ENCODE assay signal across 15 mouse cellular contexts in the genomic region with DNA sequence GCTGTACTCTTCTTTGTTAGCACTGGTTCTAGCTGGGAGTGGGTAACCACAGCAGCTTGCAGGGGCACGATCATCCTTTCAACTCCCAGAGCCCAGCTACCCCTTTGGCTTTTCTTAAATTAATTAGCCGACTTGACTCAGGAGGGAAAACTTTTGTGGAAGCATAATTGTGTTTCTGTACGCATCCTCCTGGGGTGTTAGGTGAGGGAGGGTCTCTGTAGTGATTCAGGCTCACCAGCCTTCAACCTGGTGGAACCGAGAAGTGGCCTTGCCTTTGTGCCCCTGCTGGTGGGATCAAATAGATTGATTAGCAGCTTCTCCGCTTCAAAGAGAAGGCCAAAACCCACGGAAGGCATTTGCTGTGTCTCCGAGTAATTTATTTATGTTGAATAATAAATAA. TPM values are rescaled to one million over a fixed set of nuclear protein-coding genes. Genes with fewer than 3 reads are reported as not detected.
DNase-seq lines count a peak whose midpoint lies in the region; ATAC-seq lines count a peak whose summit lies in the region.
"Had no signal": no experiment of that assay in that cellular context is flagged by ENCODE, and none has a peak within 500 bp of the region (broad histone marks: within the 10 kb centered on the region; RNA-seq: fewer than 3 reads in every experiment).

No protein-coding gene starts in this region.

- peak overlapping the region; percentile 96 for H3K27ac ChIP-seq in hindbrain, embryonic 10.5 days
- no peak overlapping the region for H3K27ac ChIP-seq in hindbrain, embryonic 16.5 days (ENCODE audit: low read depth, low read length)
- no peak overlapping the region for H3K27ac ChIP-seq in embryonic facial prominence, embryonic 12.5 days
- peak overlapping the region; percentile 7; the same call in 1 of the 2 replicates for H3K27ac ChIP-seq in limb, embryonic 12.5 days
- no peak overlapping the region for H3K27ac ChIP-seq in neural tube, embryonic 14.5 days (ENCODE audit: low read depth, low read length)

- WGBS in hindbrain, embryonic 10.5 days, result 16% methylated on average over 7 of the region's 7 CpGs
- WGBS in hindbrain, embryonic 16.5 days, result 16% methylated on average over 7 of the region's 7 CpGs
- 28% methylated on average over 7 of the region's 7 CpGs for WGBS in embryonic facial prominence, embryonic 12.5 days
- WGBS in limb, embryonic 12.5 days, result 11% methylated on average over 7 of the region's 7 CpGs
- WGBS in neural tube, embryonic 14.5 days, result 6% methylated on average over 7 of the region's 7 CpGs

- H3K4me1 ChIP-seq in hindbrain, embryonic 10.5 days (replicated peaks), result peaks cover 71% of the 10 kb centered on the region
- peaks cover 46% of the 10 kb centered on the region for H3K4me1 ChIP-seq in hindbrain, embryonic 16.5 days (ENCODE audit: control insufficient read depth, insufficient read depth, low read depth, low read length)
- peaks cover 24% of the 10 kb centered on the region for H3K4me1 ChIP-seq in embryonic facial prominence, embryonic 12.5 days
- peaks cover 32% of the 10 kb centered on the region for H3K4me1 ChIP-seq in limb, embryonic 12.5 days (replicated peaks)
- peaks cover 36% of the 10 kb centered on the region for H3K4me1 ChIP-seq in neural tube, embryonic 14.5 days (ENCODE audit: control insufficient read depth, insufficient read depth, low read length)

- peaks cover 16% of the 10 kb centered on the region; the same call in 1 of the 2 replicates for H3K27me3 ChIP-seq in hindbrain, embryonic 10.5 days (ENCODE audit: insufficient read depth, poor library complexity, severe bottlenecking)
- H3K27me3 ChIP-seq in hindbrain, embryonic 16.5 days (replicated peaks; ENCODE audit: control insufficient read depth, insufficient read depth, low read length), result peaks cover 12% of the 10 kb centered on the region
- H3K27me3 ChIP-seq in embryonic facial prominence, embryonic 12.5 days, result peaks cover 2% of the 10 kb centered on the region; the same call in 1 of the 2 replicates
- peaks cover 45% of the 10 kb centered on the region for H3K27me3 ChIP-seq in limb, embryonic 12.5 days
- H3K27me3 ChIP-seq in neural tube, embryonic 14.5 days (ENCODE audit: control insufficient read depth, insufficient read depth, low read length), result peaks cover 5% of the 10 kb centered on the region

- peak; percentile 17 for DNase-seq in hindbrain, embryonic 10.5 days (ENCODE audit: low spot score)
- no peak for DNase-seq in ovary, adult 18-20 months (ENCODE audit: low spot score)
- no peak for DNase-seq in natural killer cell, adult 2 months (ENCODE audit: low spot score in 2 of 2)
- DNase-seq: adrenal gland, adult 2 months; cerebellum, postnatal 36 days; gastrocnemius, postnatal 36 days; kidney, adult 18-20 months; lung, adult 2 months; thymus, postnatal 36 days had no signal

- no peak overlapping the region for H3K9ac ChIP-seq in hindbrain, embryonic 16.5 days (ENCODE audit: low read depth, low read length)
- no peak overlapping the region for H3K9ac ChIP-seq in embryonic facial prominence, embryonic 12.5 days
- H3K9ac ChIP-seq in limb, embryonic 12.5 days (replicated peaks), result peak overlapping the region; percentile 93; the same call in 1 of the 2 replicates
- 0 out of 2 replicates have a peak overlapping the region, but pooled peaks have one; percentile 8 for H3K9ac ChIP-seq in neural tube, embryonic 14.5 days (replicated peaks; ENCODE audit: low read depth, low read length)

- H3K4me2 ChIP-seq in hindbrain, embryonic 16.5 days (ENCODE audit: low read length), result no peak overlapping the region
- peak overlapping the region; percentile 81 for H3K4me2 ChIP-seq in embryonic facial prominence, embryonic 12.5 days (replicated peaks)
- peak overlapping the region; percentile 84 for H3K4me2 ChIP-seq in limb, embryonic 12.5 days
- no peak overlapping the region for H3K4me2 ChIP-seq in neural tube, embryonic 14.5 days (ENCODE audit: low read depth, low read length)

- ATAC-seq in hindbrain, embryonic 16.5 days, result no peak
- ATAC-seq in embryonic facial prominence, embryonic 12.5 days (ENCODE audit: insufficient number of reproducible peaks, insufficient read depth, low FRiP score, low TSS enrichment), result no peak
- no peak for ATAC-seq in limb, embryonic 12.5 days (ENCODE audit: insufficient number of reproducible peaks, insufficient read depth, low FRiP score, low TSS enrichment, low read depth)
- ATAC-seq in neural tube, embryonic 14.5 days (ENCODE audit: low read depth), result no peak
- ATAC-seq: CD4-positive, CD25-positive, alpha-beta regulatory T cell, adult 4 months; Patski had no signal

- H3K9me3 ChIP-seq in hindbrain, embryonic 10.5 days, result no peaks in the 10 kb centered on the region
- no peaks in the 10 kb centered on the region for H3K9me3 ChIP-seq in hindbrain, embryonic 16.5 days (ENCODE audit: control insufficient read depth, low read length)
- H3K9me3 ChIP-seq in embryonic facial prominence, embryonic 12.5 days, result no peaks in the 10 kb centered on the region
- H3K9me3 ChIP-seq in limb, embryonic 12.5 days, result no peaks in the 10 kb centered on the region
- no peaks in the 10 kb centered on the region for H3K9me3 ChIP-seq in neural tube, embryonic 14.5 days (ENCODE audit: control insufficient read depth, low read length)

- peak overlapping the region; percentile 79 for H3K4me3 ChIP-seq in hindbrain, embryonic 10.5 days
- H3K4me3 ChIP-seq in hindbrain, embryonic 16.5 days (ENCODE audit: low read length), result no peak overlapping the region
- no peak overlapping the region for H3K4me3 ChIP-seq in embryonic facial prominence, embryonic 12.5 days
- peak overlapping the region; percentile 72 for H3K4me3 ChIP-seq in limb, embryonic 12.5 days (replicated peaks)
- H3K4me3 ChIP-seq in neural tube, embryonic 14.5 days (ENCODE audit: low read depth, low read length), result no peak overlapping the region

- peaks cover 51% of the 10 kb centered on the region for H3K36me3 ChIP-seq in hindbrain, embryonic 10.5 days
- H3K36me3 ChIP-seq in hindbrain, embryonic 16.5 days (ENCODE audit: control insufficient read depth, insufficient read depth, low read length), result no peaks in the 10 kb centered on the region
- peaks cover 38% of the 10 kb centered on the region for H3K36me3 ChIP-seq in embryonic facial prominence, embryonic 12.5 days
- peaks cover 55% of the 10 kb centered on the region for H3K36me3 ChIP-seq in limb, embryonic 12.5 days
- H3K36me3 ChIP-seq in neural tube, embryonic 14.5 days (ENCODE audit: control insufficient read depth, insufficient read depth, low read length), result no peaks in the 10 kb centered on the region

RNA-seq across cellular contexts. Expression of gene Col2a1, which starts 4.5 kb away (rescaled TPM):
- polyA plus RNA-seq in hindbrain, embryonic 10.5 days (2016; fragmentation: Nextera tagmentation; extraction: Ambion mirVana), result 196 and 224 TPM in 2 replicates
- polyA plus RNA-seq in hindbrain, embryonic 16.5 days (2015; fragmentation: Nextera tagmentation; extraction: Ambion mirVana), result 11.9 and 43.4 TPM in 2 replicates
- polyA plus RNA-seq in embryonic facial prominence, embryonic 12.5 days (2016; fragmentation: Nextera tagmentation; extraction: Ambion mirVana), result 377 and 433 TPM in 2 replicates
- 431 and 545 TPM in 2 replicates for polyA plus RNA-seq in limb, embryonic 12.5 days (2016; fragmentation: Nextera tagmentation; extraction: Ambion mirVana)
- 11.3 and 26.0 TPM in 2 replicates for polyA plus RNA-seq in neural tube, embryonic 14.5 days (2014; fragmentation: Nextera tagmentation; extraction: Ambion mirVana)
- polyA plus RNA-seq: CD4-positive, CD25-positive, alpha-beta regulatory T cell, adult 4 months had no signal

RNA-seq across cellular contexts. Expression of gene Tmem106c, which starts 36.0 kb away (rescaled TPM):
- polyA plus RNA-seq in hindbrain, embryonic 10.5 days (2016; fragmentation: Nextera tagmentation; extraction: Ambion mirVana), result 58.9 and 64.5 TPM in 2 replicates
- polyA plus RNA-seq in hindbrain, embryonic 16.5 days (2015; fragmentation: Nextera tagmentation; extraction: Ambion mirVana), result 58.3 and 60.6 TPM in 2 replicates
- 35.9 and 37.6 TPM in 2 replicates for polyA plus RNA-seq in embryonic facial prominence, embryonic 12.5 days (2016; fragmentation: Nextera tagmentation; extraction: Ambion mirVana)
- 30.9 and 33.9 TPM in 2 replicates for polyA plus RNA-seq in limb, embryonic 12.5 days (2016; fragmentation: Nextera tagmentation; extraction: Ambion mirVana)
- 51.0 and 53.6 TPM in 2 replicates for polyA plus RNA-seq in neural tube, embryonic 14.5 days (2014; fragmentation: Nextera tagmentation; extraction: Ambion mirVana)

Comparison
In these comparisons a context has a peak if more than half of its experiments do, and no peak if none do; other contexts are left out.
1. H3K27ac ChIP-seq: peak in hindbrain, embryonic 10.5 days (single experiment) and limb, embryonic 12.5 days (single experiment); none in hindbrain, embryonic 16.5 days (single experiment), embryonic facial prominence, embryonic 12.5 days (single experiment) and neural tube, embryonic 14.5 days (single experiment).
2. H3K4me3 ChIP-seq: peak in hindbrain, embryonic 10.5 days (single experiment) and limb, embryonic 12.5 days (single experiment); none in hindbrain, embryonic 16.5 days (single experiment), embryonic facial prominence, embryonic 12.5 days (single experiment) and neural tube, embryonic 14.5 days (single experiment).
3. H3K4me2 ChIP-seq: peak in embryonic facial prominence, embryonic 12.5 days (single experiment) and limb, embryonic 12.5 days (single experiment); none in hindbrain, embryonic 16.5 days (single experiment) and neural tube, embryonic 14.5 days (single experiment).
4. H3K9ac ChIP-seq: peak in limb, embryonic 12.5 days (single experiment) and neural tube, embryonic 14.5 days (single experiment); none in hindbrain, embryonic 16.5 days (single experiment) and embryonic facial prominence, embryonic 12.5 days (single experiment).